Comparison of ENCODE assay signal across 21 mouse cellular contexts in genomic region chr5:127305719-127306118, GRCm38 (mm10).
A peak's percentile ranks its signal among the peaks of the same experiment; 100 is the strongest.
DNase-seq lines count a peak whose midpoint lies in the region; ATAC-seq lines count a peak whose summit lies in the region.
"Had no signal": no experiment of that assay in that cellular context is flagged by ENCODE, and none has a peak within 500 bp of the region (broad histone marks: within the 10 kb centered on the region; RNA-seq: fewer than 3 reads in every experiment).

No protein-coding gene starts in this region.

- no peaks in the 10 kb centered on the region for H3K27me3 ChIP-seq in neural tube, embryonic 11.5 days (ENCODE audit: control insufficient read depth, insufficient read depth, low read length)
- H3K27me3 ChIP-seq in neural tube, embryonic 15.5 days (replicated peaks): no peaks in the 10 kb centered on the region
- no peaks in the 10 kb centered on the region for H3K27me3 ChIP-seq in heart, embryonic 11.5 days (ENCODE audit: control insufficient read depth, insufficient read depth, low read length)
- H3K27me3 ChIP-seq: embryonic facial prominence, embryonic 15.5 days; liver, embryonic 12.5 days; megakaryocyte, embryonic 14.5 days; neural tube, embryonic 12.5 days had no signal

- H3K36me3 ChIP-seq in neural tube, embryonic 11.5 days (ENCODE audit: control insufficient read depth, insufficient read depth, low read length): no peaks in the 10 kb centered on the region
- H3K36me3 ChIP-seq in neural tube, embryonic 15.5 days: no peaks in the 10 kb centered on the region
- no peaks in the 10 kb centered on the region for H3K36me3 ChIP-seq in heart, embryonic 11.5 days (ENCODE audit: control insufficient read depth, insufficient read depth, low read length)
- H3K36me3 ChIP-seq: embryonic facial prominence, embryonic 15.5 days; heart, embryonic 10.5 days; liver, embryonic 12.5 days; neural tube, embryonic 12.5 days had no signal

- WGBS in neural tube, embryonic 11.5 days: 22% methylated on average over 5 of the region's 5 CpGs
- 38% methylated on average over 5 of the region's 5 CpGs for WGBS in neural tube, embryonic 15.5 days
- 43% methylated on average over 5 of the region's 5 CpGs for WGBS in heart, embryonic 11.5 days (ENCODE audit: insufficient replicate concordance)

- no peak overlapping the region for H3K4me2 ChIP-seq in neural tube, embryonic 11.5 days (ENCODE audit: low read depth)
- no peak overlapping the region for H3K4me2 ChIP-seq in neural tube, embryonic 15.5 days
- H3K4me2 ChIP-seq in heart, embryonic 11.5 days: no peak overlapping the region
- H3K4me2 ChIP-seq: embryonic facial prominence, embryonic 15.5 days; liver, embryonic 12.5 days; neural tube, embryonic 12.5 days had no signal

- no peak overlapping the region for H3K4me3 ChIP-seq in neural tube, embryonic 11.5 days (ENCODE audit: low read depth, low read length)
- H3K4me3 ChIP-seq in neural tube, embryonic 15.5 days (replicated peaks): no peak overlapping the region
- H3K4me3 ChIP-seq in heart, embryonic 11.5 days (ENCODE audit: low read depth, low read length): no peak overlapping the region
- H3K4me3 ChIP-seq: embryonic facial prominence, embryonic 15.5 days; heart, embryonic 10.5 days; liver, embryonic 12.5 days; megakaryocyte, embryonic 14.5 days; neural tube, embryonic 12.5 days had no signal

- no peaks in the 10 kb centered on the region for H3K9me3 ChIP-seq in neural tube, embryonic 11.5 days (ENCODE audit: control insufficient read depth, low read length)
- no peaks in the 10 kb centered on the region for H3K9me3 ChIP-seq in neural tube, embryonic 15.5 days (replicated peaks)
- H3K9me3 ChIP-seq in heart, embryonic 11.5 days (replicated peaks; ENCODE audit: control insufficient read depth, low read length): no peaks in the 10 kb centered on the region
- H3K9me3 ChIP-seq: embryonic facial prominence, embryonic 15.5 days; heart, embryonic 10.5 days; liver, embryonic 12.5 days; neural tube, embryonic 12.5 days had no signal

- peak; percentile 59 for DNase-seq in embryo, embryonic 10 days (ENCODE audit: low spot score)
- DNase-seq in embryo, embryonic 9.5 days (ENCODE audit: extremely low spot score): no peak
- DNase-seq in neural tube, embryonic 11.5 days (ENCODE audit: low spot score): peak; percentile 35
- peak; percentile 84 to 86 for DNase-seq in cerebellum, postnatal 25 days
- no peak for DNase-seq in gastrocnemius, adult 8-10 months (ENCODE audit: low spot score in 2 of 2)
- DNase-seq in right cerebral cortex, postnatal 36 days (ENCODE audit: low spot score in 2 of 2): no peak
- DNase-seq: adrenal gland, postnatal 14 days; forebrain, postnatal 0 days; heart, postnatal 14 days; kidney, adult 11 months; lung, adult 2 months; spleen, adult 18-20 months; thymus, postnatal 25 days had no signal

- no peak overlapping the region for H3K9ac ChIP-seq in neural tube, embryonic 11.5 days (ENCODE audit: low read length)
- no peak overlapping the region for H3K9ac ChIP-seq in neural tube, embryonic 15.5 days (replicated peaks)
- no peak overlapping the region for H3K9ac ChIP-seq in heart, embryonic 11.5 days (ENCODE audit: low read depth, low read length)
- H3K9ac ChIP-seq: embryonic facial prominence, embryonic 15.5 days; forebrain, postnatal 0 days; liver, embryonic 12.5 days; neural tube, embryonic 12.5 days had no signal

- H3K4me1 ChIP-seq in neural tube, embryonic 11.5 days (ENCODE audit: control insufficient read depth, insufficient read depth, low read length): peaks cover 6% of the 10 kb centered on the region; the same call in 1 of the 2 replicates
- no peaks in the 10 kb centered on the region for H3K4me1 ChIP-seq in neural tube, embryonic 15.5 days
- H3K4me1 ChIP-seq in heart, embryonic 11.5 days (ENCODE audit: control insufficient read depth, insufficient read depth, low read length): peaks cover 4% of the 10 kb centered on the region
- H3K4me1 ChIP-seq: liver, embryonic 12.5 days; megakaryocyte, embryonic 14.5 days had no signal

- H3K27ac ChIP-seq in neural tube, embryonic 11.5 days (ENCODE audit: low read depth, low read length): no peak overlapping the region
- H3K27ac ChIP-seq in neural tube, embryonic 15.5 days (replicated peaks): no peak overlapping the region
- H3K27ac ChIP-seq in heart, embryonic 11.5 days (ENCODE audit: low read depth, low read length): no peak overlapping the region
- H3K27ac ChIP-seq: embryonic facial prominence, embryonic 15.5 days; heart, embryonic 10.5 days; liver, embryonic 12.5 days; neural tube, embryonic 12.5 days had no signal

- ATAC-seq in neural tube, embryonic 11.5 days (ENCODE audit: insufficient read depth, low FRiP score, low TSS enrichment): no peak
- no peak for ATAC-seq in neural tube, embryonic 15.5 days (ENCODE audit: low FRiP score)
- no peak for ATAC-seq in heart, embryonic 11.5 days (replicated peaks; ENCODE audit: insufficient number of reproducible peaks, low FRiP score, low TSS enrichment)
- ATAC-seq: activated CD4-positive, CD25-positive, alpha-beta regulatory T cell, adult 4 months; forebrain, postnatal 0 days; liver, embryonic 12.5 days had no signal

Comparison
In these comparisons a context has a peak if more than half of its experiments do, and no peak if none do; other contexts are left out.
1. DNase-seq: peak in embryo, embryonic 10 days (single experiment), neural tube, embryonic 11.5 days (single experiment) and cerebellum, postnatal 25 days (2 of 2); none in embryo, embryonic 9.5 days (single experiment), gastrocnemius, adult 8-10 months (0 of 2) and right cerebral cortex, postnatal 36 days (0 of 2).